Comparison of ENCODE assay signal across 13 mouse cellular contexts in the genomic region with DNA sequence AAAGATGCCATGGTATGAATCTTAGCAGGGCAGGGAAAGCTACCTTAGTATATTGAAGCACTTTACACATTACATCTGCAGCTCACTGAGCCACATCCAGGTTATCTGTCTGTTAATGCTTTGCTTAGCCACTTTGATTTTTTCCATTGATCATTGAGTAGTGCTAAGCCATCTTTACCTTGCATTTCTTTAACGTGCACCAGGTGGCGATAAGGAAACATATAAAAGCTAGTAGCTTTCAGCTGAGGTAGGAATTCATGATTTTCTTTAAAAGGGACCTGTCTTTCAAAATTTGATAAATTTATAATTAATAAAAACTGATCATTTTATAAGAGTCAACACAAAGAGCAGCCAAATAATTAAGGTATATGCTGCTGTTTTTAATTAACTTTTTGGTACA.
DNase-seq lines count a peak whose midpoint lies in the region; ATAC-seq and TF ChIP-seq lines count a peak whose summit lies in the region.
"Had no signal": no experiment of that assay in that cellular context is flagged by ENCODE, and none has a peak within 500 bp of the region (broad histone marks: within the 10 kb centered on the region; RNA-seq: fewer than 3 reads in every experiment).

No protein-coding gene starts in this region.

- H3K4me3 ChIP-seq in hindbrain, embryonic 15.5 days = no peak overlapping the region
- no peak overlapping the region for H3K4me3 ChIP-seq in hindbrain, embryonic 10.5 days
- no peak overlapping the region for H3K4me3 ChIP-seq in midbrain, postnatal 0 days (ENCODE audit: low read depth, low read length)
- H3K4me3 ChIP-seq in midbrain, embryonic 15.5 days = no peak overlapping the region
- H3K4me3 ChIP-seq: limb, embryonic 12.5 days had no signal

- no peak overlapping the region for H3K27ac ChIP-seq in hindbrain, embryonic 15.5 days (replicated peaks)
- H3K27ac ChIP-seq in hindbrain, embryonic 10.5 days = no peak overlapping the region
- no peak overlapping the region for H3K27ac ChIP-seq in midbrain, postnatal 0 days (ENCODE audit: low read depth, low read length)
- no peak overlapping the region for H3K27ac ChIP-seq in midbrain, embryonic 15.5 days
- H3K27ac ChIP-seq: limb, embryonic 12.5 days had no signal

- no peaks in the 10 kb centered on the region for H3K27me3 ChIP-seq in hindbrain, embryonic 15.5 days
- no peaks in the 10 kb centered on the region for H3K27me3 ChIP-seq in hindbrain, embryonic 10.5 days (ENCODE audit: insufficient read depth, poor library complexity, severe bottlenecking)
- no peaks in the 10 kb centered on the region for H3K27me3 ChIP-seq in midbrain, postnatal 0 days (ENCODE audit: insufficient read depth, low read length)
- H3K27me3 ChIP-seq in midbrain, embryonic 15.5 days (replicated peaks) = no peaks in the 10 kb centered on the region
- H3K27me3 ChIP-seq: limb, embryonic 12.5 days had no signal

- 0 out of 2 replicates have a peak, but pooled peaks have one; percentile 38 for ATAC-seq in hindbrain, embryonic 15.5 days (ENCODE audit: low FRiP score, low read depth)
- ATAC-seq in midbrain, postnatal 0 days (ENCODE audit: low FRiP score) = no peak
- ATAC-seq in midbrain, embryonic 15.5 days (replicated peaks) = no peak
- ATAC-seq: activated CD4-positive, CD25-positive, alpha-beta regulatory T cell, adult 4 months had no signal

- H3K9ac ChIP-seq in hindbrain, embryonic 15.5 days = no peak overlapping the region
- no peak overlapping the region for H3K9ac ChIP-seq in midbrain, postnatal 0 days (replicated peaks; ENCODE audit: low read length, poor library complexity, severe bottlenecking)
- no peak overlapping the region for H3K9ac ChIP-seq in midbrain, embryonic 15.5 days
- H3K9ac ChIP-seq: limb, embryonic 12.5 days had no signal

- no peak for DNase-seq in hindbrain, embryonic 10.5 days (ENCODE audit: low spot score)
- peak; percentile 54 for DNase-seq in midbrain, postnatal 0 days (ENCODE audit: low spot score)
- peak; percentile 50 to 55 for DNase-seq in cerebellum, postnatal 14 days
- DNase-seq in ovary, postnatal 10 days (ENCODE audit: low spot score) = no peak
- DNase-seq in thymus, postnatal 36 days = no peak
- DNase-seq: gastrocnemius, postnatal 36 days; kidney, adult 18-20 months; lung, adult 2 months had no signal

- WGBS in hindbrain, embryonic 15.5 days = 54% methylated on average over 2 of the region's 2 CpGs
- 50% methylated on average over 2 of the region's 2 CpGs for WGBS in hindbrain, embryonic 10.5 days
- whole genome bisulfite sequencing in midbrain, postnatal 0 days = 43% methylated on average over 2 of the region's 2 CpGs
- 40% methylated on average over 2 of the region's 2 CpGs for WGBS in midbrain, embryonic 15.5 days

- no peaks in the 10 kb centered on the region for H3K36me3 ChIP-seq in hindbrain, embryonic 15.5 days
- H3K36me3 ChIP-seq in hindbrain, embryonic 10.5 days = no peaks in the 10 kb centered on the region
- H3K36me3 ChIP-seq in midbrain, postnatal 0 days (ENCODE audit: insufficient read depth, low read length) = no peaks in the 10 kb centered on the region
- no peaks in the 10 kb centered on the region for H3K36me3 ChIP-seq in midbrain, embryonic 15.5 days (replicated peaks)
- H3K36me3 ChIP-seq: G1E; limb, embryonic 12.5 days had no signal

- no peak overlapping the region for H3K4me2 ChIP-seq in hindbrain, embryonic 15.5 days
- no peak overlapping the region for H3K4me2 ChIP-seq in midbrain, postnatal 0 days (ENCODE audit: low read depth, low read length, poor library complexity, severe bottlenecking)
- H3K4me2 ChIP-seq in midbrain, embryonic 15.5 days = no peak overlapping the region
- H3K4me2 ChIP-seq: limb, embryonic 12.5 days had no signal

- H3K9me3 ChIP-seq in hindbrain, embryonic 15.5 days = no peaks in the 10 kb centered on the region
- no peaks in the 10 kb centered on the region for H3K9me3 ChIP-seq in hindbrain, embryonic 10.5 days
- no peaks in the 10 kb centered on the region for H3K9me3 ChIP-seq in midbrain, postnatal 0 days (ENCODE audit: low read length)
- H3K9me3 ChIP-seq in midbrain, embryonic 15.5 days = no peaks in the 10 kb centered on the region
- H3K9me3 ChIP-seq: G1E; limb, embryonic 12.5 days had no signal

- H3K4me1 ChIP-seq in hindbrain, embryonic 15.5 days (replicated peaks) = no peaks in the 10 kb centered on the region
- no peaks in the 10 kb centered on the region for H3K4me1 ChIP-seq in hindbrain, embryonic 10.5 days (replicated peaks)
- H3K4me1 ChIP-seq in midbrain, postnatal 0 days (ENCODE audit: insufficient read depth, low read length) = no peaks in the 10 kb centered on the region
- no peaks in the 10 kb centered on the region for H3K4me1 ChIP-seq in midbrain, embryonic 15.5 days
- H3K4me1 ChIP-seq: limb, embryonic 12.5 days had no signal

- peak; percentile 74 for TF ChIP-seq CTCF in midbrain, postnatal 0 days (IDR thresholded peaks at IDR 0.05)

Comparison
In these comparisons a context has a peak if more than half of its experiments do, and no peak if none do; other contexts are left out.
1. DNase-seq: peak in midbrain, postnatal 0 days (single experiment) and cerebellum, postnatal 14 days (2 of 2); none in hindbrain, embryonic 10.5 days (single experiment), ovary, postnatal 10 days (single experiment) and thymus, postnatal 36 days (0 of 2).